Mouse (Mus musculus) midbrain, embryonic 10.5 days (tissue): Measurements from ENCODE around the gene Camta1. TPM values are rescaled to one million over a fixed set of nuclear protein-coding genes. Genes with fewer than 3 reads are reported as not detected.

Experiments
- DNase-seq: peaks from one replicate; pipeline ENCODE4 v3.0.0-alpha.2; 2017; ENCODE audit warnings: low spot score
- H3K27ac ChIP-seq: fragments of 300-500 bp; sonication (generic); replicated peaks from 2 replicates; pipeline ENCODE4 v1.5.1; 2016; ENCODE audit warnings: mild to moderate bottlenecking
- H3K27me3 ChIP-seq: fragments of 300-500 bp; sonication (generic); 2 replicates; pipeline ENCODE4 v1.6.1; 2016; ENCODE audit warnings: low read depth, mild to moderate bottlenecking; ENCODE audit not compliant: poor library complexity, severe bottlenecking
- H3K36me3 ChIP-seq: fragments of 300-500 bp; sonication (generic); 2 replicates; pipeline ENCODE4 v1.6.1; 2016; ENCODE audit warnings: mild to moderate bottlenecking, moderate library complexity
- H3K4me1 ChIP-seq: fragments of 300-500 bp; sonication (generic); 2 replicates; pipeline ENCODE4 v1.6.1; 2016
- H3K4me3 ChIP-seq: fragments of 300-500 bp; sonication (generic); 2 replicates; pipeline ENCODE4 v1.5.1; 2016; ENCODE audit warnings: mild to moderate bottlenecking, moderate library complexity
- H3K9me3 ChIP-seq: fragments of 300-500 bp; sonication (generic); replicated peaks from 2 replicates; pipeline ENCODE4 v1.6.1; 2016; ENCODE audit warnings: mild to moderate bottlenecking
- WGBS: fragments of 180-500 bp; shearing (Covaris S2); methylation state at CpG from one replicate; pipeline ENCODE4 v1.1.7; 2016; 5-methylcytosine and 5-hydroxymethylcytosine counted together
- polyA plus RNA-seq: library from polyadenylated mRNA; unstranded; fragments of >200 nt; fragmentation: Nextera tagmentation; extraction: Ambion mirVana; gene quantifications from 2 replicates; pipeline ENCODE4 v1.2.1, GENCODE M21; 2016

Gene Camta1
- polyA plus RNA-seq, 1 experiment from 2014 or later, result 137 TPM

GRCm38 (mm10) chr4:151741249-151742137, 120.2 kb downstream of the Camta1 start:
- Histone ChIP-seq H3K36me3 (no peaks in the 10 kb centered on the region), H3K27ac (0 out of 2 replicates have a peak overlapping the region, but pooled peaks have one; percentile 40), H3K9me3 (no peaks in the 10 kb centered on the region), H3K27me3 (no peaks in the 10 kb centered on the region), H3K4me3 (no peak overlapping the region), H3K4me1 (peaks cover 22% of the 10 kb centered on the region)
- no peak for DNase-seq
- 75% methylated on average over 20 of the region's 20 CpGs for WGBS

- DNase-seq, result no peak
- H3K4me3 ChIP-seq, result no peak overlapping the region
- H3K9me3 ChIP-seq, result no peaks in the 10 kb centered on the region
- H3K27me3 ChIP-seq, result no peaks in the 10 kb centered on the region
- peaks cover 20% of the 10 kb centered on the region for H3K4me1 ChIP-seq
- H3K36me3 ChIP-seq, result no peaks in the 10 kb centered on the region
- H3K27ac ChIP-seq, result 0 out of 2 replicates have a peak overlapping the region, but pooled peaks have one; percentile 33
- 83% methylated on average over 12 of the region's 12 CpGs for WGBS
Observed at GRCm38 (mm10) chr4:151739348-151739956, 122.2 kb downstream of the Camta1 start.

DNA sequence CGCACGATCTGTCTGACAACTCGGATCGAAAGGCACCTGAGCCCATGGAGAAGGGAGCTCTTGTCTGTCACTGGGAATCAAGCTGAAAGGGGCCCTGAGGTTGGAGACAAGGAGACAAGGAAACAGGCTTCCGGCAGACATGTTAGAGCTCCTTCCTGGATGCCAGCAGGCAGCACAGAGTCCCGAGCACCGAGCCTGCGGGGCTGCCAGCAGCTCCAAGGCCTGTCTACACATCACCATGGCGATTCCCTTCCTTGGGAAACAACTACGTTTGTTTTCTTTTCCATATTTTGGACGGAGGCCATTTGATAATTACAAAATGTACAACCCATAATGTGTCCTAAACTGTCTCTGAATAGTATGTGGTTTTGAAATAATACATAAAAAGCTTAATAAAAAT, 122.8 kb downstream of the Camta1 start:
- no peak for DNase-seq

GRCm38 (mm10) chr4:151738280-151738679, 123.4 kb downstream of the Camta1 start:
- WGBS, result 86% methylated on average over 5 of the region's 5 CpGs
- no peak overlapping the region for H3K27ac ChIP-seq

More for the DNA sequence above, 122.8 kb downstream of the Camta1 start:
- H3K4me1 ChIP-seq, result peaks cover 20% of the 10 kb centered on the region
- H3K27me3 ChIP-seq, result no peaks in the 10 kb centered on the region
- H3K27ac ChIP-seq, result no peak overlapping the region
- no peaks in the 10 kb centered on the region for H3K9me3 ChIP-seq
- no peak overlapping the region for H3K4me3 ChIP-seq
- H3K36me3 ChIP-seq, result no peaks in the 10 kb centered on the region
- 82% methylated on average over 11 of the region's 11 CpGs for WGBS

GRCm38 (mm10) chr4:151732668-151733067, 129.0 kb downstream of the Camta1 start:
- Histone ChIP-seq H3K9me3 (no peaks in the 10 kb centered on the region), H3K4me1 (peaks cover 18% of the 10 kb centered on the region)
- 68% methylated on average over 10 of the region's 10 CpGs for WGBS

More at GRCm38 (mm10) chr4:151738280-151738679, 123.4 kb downstream of the Camta1 start:
- Histone ChIP-seq H3K36me3 (no peaks in the 10 kb centered on the region), H3K9me3 (no peaks in the 10 kb centered on the region), H3K27me3 (no peaks in the 10 kb centered on the region), H3K4me1 (peaks cover 23% of the 10 kb centered on the region), H3K4me3 (no peak overlapping the region)
- DNase-seq, result no peak

DNA sequence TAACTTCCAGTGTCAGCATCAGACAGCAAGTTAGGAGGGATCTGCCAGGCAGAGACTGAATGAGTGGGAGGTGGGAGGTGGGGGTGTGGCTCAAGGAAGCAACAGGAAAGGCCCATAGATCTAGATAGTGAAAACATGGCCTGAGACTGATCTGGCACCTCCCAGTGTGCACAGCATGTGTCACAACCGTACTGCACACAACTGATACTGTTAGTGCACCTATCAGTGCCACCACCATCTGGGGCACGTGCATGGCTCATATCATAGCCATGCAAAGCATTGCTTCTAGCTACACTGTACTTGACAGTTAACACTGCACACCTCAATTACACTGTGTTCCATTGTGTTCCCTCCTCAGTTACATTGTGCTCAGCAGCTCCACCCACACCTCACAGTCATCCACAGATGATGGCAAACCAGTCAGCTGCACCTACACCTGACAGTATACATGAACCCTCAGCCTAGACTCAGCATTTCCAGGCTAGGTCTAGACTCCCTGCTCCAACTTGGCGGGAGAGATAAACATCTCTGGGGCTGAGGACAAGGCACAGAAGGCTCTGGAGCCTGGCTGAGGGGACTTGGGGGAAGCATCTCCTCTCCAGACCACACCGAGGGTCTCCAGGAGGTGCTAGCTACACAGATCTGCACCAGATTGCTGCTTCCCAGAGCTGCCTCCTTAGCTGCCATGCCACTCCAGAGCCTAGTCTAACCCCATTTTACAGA, 131.5 kb downstream of the Camta1 start:
- H3K36me3 ChIP-seq, result no peaks in the 10 kb centered on the region
- no peaks in the 10 kb centered on the region for H3K27me3 ChIP-seq
- DNase-seq, result no peak
- no peaks in the 10 kb centered on the region for H3K9me3 ChIP-seq
- H3K27ac ChIP-seq, result no peak overlapping the region
- no peak overlapping the region for H3K4me3 ChIP-seq
- H3K4me1 ChIP-seq, result peaks cover 29% of the 10 kb centered on the region
- WGBS, result 86% methylated on average over 4 of the region's 4 CpGs

More at GRCm38 (mm10) chr4:151732668-151733067, 129.0 kb downstream of the Camta1 start:
- Histone ChIP-seq H3K27me3 (no peaks in the 10 kb centered on the region), H3K4me3 (no peak overlapping the region), H3K27ac (0 out of 2 replicates have a peak overlapping the region, but pooled peaks have one; percentile 4), H3K36me3 (no peaks in the 10 kb centered on the region)
- DNase-seq, result no peak

GRCm38 (mm10) chr4:151729116-151729515, 132.6 kb downstream of the Camta1 start:
- no peak for DNase-seq
- WGBS, result 86% methylated on average over 4 of the region's 4 CpGs
- Histone ChIP-seq H3K4me1 (peaks cover 26% of the 10 kb centered on the region), H3K36me3 (no peaks in the 10 kb centered on the region), H3K9me3 (no peaks in the 10 kb centered on the region), H3K4me3 (no peak overlapping the region), H3K27me3 (no peaks in the 10 kb centered on the region), H3K27ac (no peak overlapping the region)

GRCm38 (mm10) chr4:151728391-151729065, 133.1 kb downstream of the Camta1 start:
- WGBS, result 92% methylated on average over 11 of the region's 11 CpGs
- H3K4me1 ChIP-seq, result peaks cover 26% of the 10 kb centered on the region
- no peak for DNase-seq

GRCm38 (mm10) chr4:151726396-151726795, 135.3 kb downstream of the Camta1 start:
- Histone ChIP-seq H3K27me3 (no peaks in the 10 kb centered on the region), H3K9me3 (no peaks in the 10 kb centered on the region), H3K36me3 (no peaks in the 10 kb centered on the region), H3K4me1 (peaks cover 12% of the 10 kb centered on the region), H3K27ac (no peak overlapping the region), H3K4me3 (no peak overlapping the region)
- 67% methylated on average over 2 of the region's 2 CpGs for WGBS
- no peak for DNase-seq

More at GRCm38 (mm10) chr4:151728391-151729065, 133.1 kb downstream of the Camta1 start:
- H3K27ac ChIP-seq, result no peak overlapping the region
- H3K36me3 ChIP-seq, result no peaks in the 10 kb centered on the region
- H3K4me3 ChIP-seq, result no peak overlapping the region
- no peaks in the 10 kb centered on the region for H3K9me3 ChIP-seq
- no peaks in the 10 kb centered on the region for H3K27me3 ChIP-seq

DNA sequence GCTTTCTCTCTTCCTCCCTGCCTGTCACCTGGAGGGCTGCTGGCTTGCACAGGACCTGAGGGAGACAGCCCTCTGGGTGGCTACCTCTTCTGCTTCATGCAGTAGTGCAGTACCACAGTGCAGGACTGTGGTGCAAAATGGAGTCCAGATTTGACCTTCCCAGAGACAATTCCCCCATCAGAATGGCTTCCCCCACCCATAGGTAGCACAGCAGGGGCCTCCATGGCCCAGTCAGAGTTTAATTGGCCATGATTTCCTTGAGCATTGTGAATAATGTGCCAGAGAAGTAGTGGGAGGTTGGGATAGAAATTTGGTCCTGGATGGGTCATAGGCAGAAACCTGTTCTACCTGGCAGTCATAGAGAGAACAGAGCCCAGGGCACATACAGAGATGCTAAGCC, 136.8 kb downstream of the Camta1 start:
- H3K27me3 ChIP-seq, result no peaks in the 10 kb centered on the region
- no peaks in the 10 kb centered on the region for H3K36me3 ChIP-seq

GRCm38 (mm10) chr4:151720722-151721467, 140.8 kb downstream of the Camta1 start:
- 81% methylated on average over 15 of the region's 15 CpGs for WGBS
- Histone ChIP-seq H3K4me3 (no peak overlapping the region), H3K36me3 (no peaks in the 10 kb centered on the region), H3K27me3 (no peaks in the 10 kb centered on the region), H3K9me3 (no peaks in the 10 kb centered on the region), H3K27ac (no peak overlapping the region), H3K4me1 (peaks cover 24% of the 10 kb centered on the region)
- no peak for DNase-seq

More for the DNA sequence above, 136.8 kb downstream of the Camta1 start:
- no peak for DNase-seq
- H3K4me3 ChIP-seq, result no peak overlapping the region
- H3K4me1 ChIP-seq, result peaks cover 19% of the 10 kb centered on the region
- no peaks in the 10 kb centered on the region for H3K9me3 ChIP-seq
- no peak overlapping the region for H3K27ac ChIP-seq
